Mouse (Mus musculus) myocyte (in vitro differentiated cells): ENCODE measurements around the gene Pigb.

Experiments
- E2F4 ChIP-seq: IDR thresholded peaks from one replicate; pipeline ENCODE4 v1.6.1; 2011; ENCODE audit warnings: mild to moderate bottlenecking, control low read depth, moderate library complexity; ENCODE audit not compliant: insufficient read depth
- MYOG ChIP-seq, 3 experiments: IDR thresholded peaks; one replicate each; pipeline ENCODE4 v1.6.1; 2011; ENCODE audit warnings: control low read depth in 2 of 3, low read depth in 2 of 3, mild to moderate bottlenecking in 2 of 3; ENCODE audit not compliant: insufficient read length in 2 of 3, control insufficient read depth in 1 of 3, insufficient read depth in 1 of 3
- POLR2A ChIP-seq: IDR thresholded peaks from one replicate; pipeline ENCODE4 v1.6.1; 2011; ENCODE audit warnings: low read depth, mild to moderate bottlenecking, control low read depth, moderate library complexity; ENCODE audit not compliant: insufficient read length
- USF1 ChIP-seq: IDR thresholded peaks from one replicate; pipeline ENCODE4 v1.6.1; 2011; ENCODE audit warnings: low read depth, mild to moderate bottlenecking, control low read depth, moderate library complexity

DNA sequence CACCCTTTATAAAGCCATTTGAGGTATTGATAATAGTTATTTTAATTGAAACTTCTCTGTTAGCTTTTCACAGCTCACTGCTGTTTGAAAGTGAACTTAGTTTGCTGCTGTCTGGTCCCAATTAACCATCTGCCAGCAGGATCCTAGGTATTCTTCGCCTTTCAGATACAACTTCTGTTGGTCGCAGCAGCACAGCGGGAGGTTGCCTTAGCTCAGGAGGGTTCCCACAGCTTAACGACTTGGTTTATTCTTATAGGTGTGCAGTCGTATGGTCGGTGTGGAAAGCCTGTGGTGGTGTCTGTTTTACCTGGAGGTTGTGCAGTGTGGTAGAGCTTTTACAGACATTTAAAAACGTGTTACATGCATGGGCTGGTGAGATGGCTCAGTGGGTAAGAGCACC, 43.4 kb downstream of the Pigb start:
- TF ChIP-seq MYOG (IDR thresholded peaks at IDR 0.05; ENCODE audit: control insufficient read depth in 1 of 3, insufficient read depth in 1 of 3, insufficient read length in 2 of 3, low read depth in 2 of 3): no peak
- TF ChIP-seq POLR2A: no peak
- no peak for TF ChIP-seq USF1
- TF ChIP-seq E2F4: no peak
